Mouse (Mus musculus): ENCODE measurements at regions not wholly inside any gene's neighbourhood (a gene's known extent, or its start where the extent isn't known, plus 50 kb on each side); places are given as distances from the start of the nearest gene placed in this dataset.
A peak's percentile ranks its signal among the peaks of the same experiment; 100 is the strongest.

DNA sequence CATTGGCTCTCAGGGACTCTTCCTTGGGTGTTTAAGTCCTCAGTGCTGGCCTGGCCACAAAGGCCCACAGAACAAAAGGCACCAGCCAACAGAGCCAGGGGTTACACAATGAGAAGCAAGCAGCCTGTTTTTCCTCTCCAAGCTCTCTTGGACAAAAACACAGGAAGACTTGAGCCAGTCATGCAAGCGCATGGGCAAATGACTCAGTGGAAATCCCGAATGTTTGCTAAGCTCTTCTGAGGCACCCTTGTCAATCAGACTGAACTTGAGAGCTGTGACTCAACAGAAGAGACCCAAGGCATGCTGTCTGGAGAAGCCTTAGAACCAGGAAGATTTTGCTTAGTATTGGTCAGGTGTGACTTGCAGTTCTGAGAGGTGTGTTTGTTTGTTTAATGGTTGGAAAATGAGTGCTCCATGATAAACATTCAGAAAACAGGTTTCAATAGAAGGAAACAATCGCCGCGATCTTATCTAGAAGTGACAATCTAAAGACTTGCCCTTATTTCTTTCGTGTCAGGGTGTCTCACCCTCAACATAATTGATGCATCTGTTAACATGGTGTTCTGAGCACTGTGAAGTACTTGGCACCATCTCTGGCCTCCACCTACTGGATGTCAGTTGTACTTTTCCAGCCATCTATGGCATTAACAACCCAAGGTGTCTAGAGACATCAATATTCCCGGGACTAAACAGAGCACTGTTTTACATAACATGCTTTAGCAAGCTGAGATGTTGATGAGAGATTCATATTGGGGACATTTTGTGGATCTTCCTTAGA is 124.0 kb upstream of the Tmc1 start:
- peak; percentile 87 for DNase-seq (ENCODE audit: low read depth)

DNA sequence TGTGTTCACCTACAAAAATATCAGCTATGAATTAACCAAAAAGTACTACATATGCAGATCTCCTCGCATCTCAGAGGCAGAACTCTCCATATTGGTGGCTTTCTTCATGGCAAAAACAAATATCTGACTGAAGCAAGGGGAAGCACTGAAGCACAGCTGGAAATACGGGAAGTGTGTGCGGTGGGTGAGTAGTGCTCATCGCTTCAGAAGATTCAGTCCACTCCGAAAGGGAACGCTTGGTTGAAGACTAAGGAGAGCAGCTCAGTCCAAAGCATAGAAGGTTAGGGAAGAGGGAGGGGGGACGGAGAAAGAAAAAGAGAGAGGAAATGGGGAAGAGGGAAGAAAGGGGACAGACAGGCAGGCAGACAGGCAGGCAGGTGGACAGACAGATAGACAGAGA is 114.4 kb upstream of the Tmc1 start:
- DNase-seq (ENCODE audit: low read depth), result no peak

DNA sequence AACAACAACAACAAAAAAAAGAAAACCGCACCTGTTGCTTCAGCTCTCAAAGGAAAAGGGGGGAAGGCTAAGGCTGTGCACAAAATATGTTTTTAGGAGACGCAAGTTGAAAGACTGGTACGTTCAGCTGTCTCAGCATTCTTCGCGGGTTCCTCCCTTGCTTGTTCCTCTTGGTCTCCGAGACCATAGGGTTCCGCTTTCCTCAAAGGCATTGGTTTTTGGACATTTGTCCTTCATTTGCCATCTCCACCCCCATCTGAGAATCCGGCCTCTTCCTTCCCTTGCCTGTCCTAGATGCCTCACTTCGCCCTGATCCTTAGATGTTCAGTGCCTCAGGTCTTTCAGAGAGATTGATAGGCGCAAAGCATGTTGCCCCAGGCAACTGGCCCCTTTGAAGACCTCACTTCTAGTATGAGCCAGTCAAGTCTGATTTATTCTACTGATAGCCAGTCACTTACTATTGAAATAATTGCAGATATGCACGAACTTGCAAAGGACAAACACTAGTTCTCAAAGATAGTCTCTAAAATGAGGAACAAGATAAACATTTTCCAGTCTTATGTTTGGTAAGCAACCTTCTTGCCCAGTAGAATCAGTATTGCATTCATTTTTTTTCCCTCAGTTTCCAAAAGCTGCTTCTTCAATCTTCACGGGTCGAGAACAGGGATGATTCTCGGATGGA is 112.6 kb upstream of the Tmc1 start:
- DNase-seq (ENCODE audit: low read depth), result no peak

DNA sequence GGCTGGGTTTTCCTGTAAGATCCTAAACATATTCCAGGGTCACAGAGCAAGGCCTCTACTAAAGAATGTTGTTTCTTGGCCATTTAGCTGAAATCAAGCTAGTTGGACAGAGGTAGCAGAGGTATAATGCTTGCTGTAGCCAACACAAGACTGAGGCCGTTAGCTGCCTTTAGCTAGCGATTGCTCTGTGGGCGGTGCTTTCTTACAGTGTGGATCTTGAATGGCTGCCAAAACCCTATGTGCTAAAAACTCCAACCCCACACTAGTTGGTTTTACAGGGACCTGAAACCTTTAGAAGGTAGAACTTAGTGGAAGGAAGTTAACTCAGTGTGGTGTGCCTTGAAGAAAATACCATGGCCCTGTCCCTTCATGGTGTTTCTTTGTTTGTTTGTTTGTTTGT is 110.9 kb upstream of the Tmc1 start:
- peak; percentile 34 for DNase-seq (ENCODE audit: low read depth)

DNA sequence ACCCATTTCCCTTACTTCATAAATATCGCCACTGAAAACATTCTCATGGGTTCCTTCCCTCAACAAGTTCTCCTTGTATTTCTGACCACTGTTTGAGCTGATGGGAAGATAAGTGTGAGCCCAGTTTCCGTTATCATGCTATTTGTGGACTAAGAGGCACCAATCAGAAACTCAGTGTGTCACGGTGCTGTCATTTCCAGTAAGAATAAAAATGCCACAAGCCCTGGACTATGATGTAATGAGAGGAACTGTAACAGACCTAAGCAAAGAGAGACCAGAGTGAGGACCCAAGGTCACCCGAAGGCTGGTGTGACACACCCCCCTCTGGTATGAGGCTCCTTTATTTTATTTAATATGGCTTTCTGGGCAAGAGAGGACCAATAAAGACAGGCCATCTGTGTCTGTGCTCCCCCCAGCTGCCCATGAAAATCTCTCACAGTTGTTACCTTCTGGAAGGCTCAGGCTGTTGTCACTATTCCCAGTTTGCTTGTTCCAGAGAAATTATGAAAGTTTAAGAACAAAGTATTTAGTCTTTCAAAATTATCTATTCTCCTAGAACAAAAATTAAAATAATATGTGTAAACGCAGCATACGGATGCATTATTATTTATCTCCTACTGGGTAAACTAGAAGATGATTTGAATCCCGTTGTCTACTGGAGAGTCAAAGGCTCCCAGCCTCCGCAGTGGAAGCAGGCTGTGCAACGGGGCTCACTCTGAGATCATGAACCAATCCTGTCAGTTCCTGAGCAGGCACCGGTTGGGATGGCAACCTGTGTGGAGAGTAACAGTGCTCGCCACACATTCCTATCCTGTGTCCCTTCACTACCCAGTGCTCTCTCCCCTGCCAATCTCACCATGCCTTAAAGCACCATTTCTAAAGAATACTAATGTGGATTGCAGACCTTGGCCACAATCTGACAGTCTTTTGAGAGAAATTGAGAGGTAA is 99.9 kb upstream of the Tmc1 start:
- no peak for DNase-seq (ENCODE audit: low read depth)

DNA sequence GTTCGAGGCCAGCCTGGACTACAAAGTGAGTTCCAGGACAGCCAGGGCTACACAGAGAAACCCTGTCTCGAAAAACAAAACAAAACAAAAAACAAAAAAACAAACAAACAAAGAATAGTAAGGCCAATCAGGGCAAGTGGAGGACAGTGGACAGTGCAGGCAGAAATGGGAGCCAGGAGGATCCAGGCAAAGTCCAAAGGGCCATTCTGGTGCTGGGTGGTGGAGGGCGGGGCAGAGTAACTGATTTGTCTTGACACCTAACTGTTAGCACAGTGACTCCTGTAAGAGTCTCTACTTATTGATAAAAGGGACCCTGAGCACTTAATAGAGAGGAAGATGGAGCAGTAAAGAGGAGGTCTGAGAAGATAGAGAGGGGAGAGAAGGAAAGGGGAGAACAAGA is 98.8 kb upstream of the Tmc1 start:
- no peak for DNase-seq (ENCODE audit: low read depth)

DNA sequence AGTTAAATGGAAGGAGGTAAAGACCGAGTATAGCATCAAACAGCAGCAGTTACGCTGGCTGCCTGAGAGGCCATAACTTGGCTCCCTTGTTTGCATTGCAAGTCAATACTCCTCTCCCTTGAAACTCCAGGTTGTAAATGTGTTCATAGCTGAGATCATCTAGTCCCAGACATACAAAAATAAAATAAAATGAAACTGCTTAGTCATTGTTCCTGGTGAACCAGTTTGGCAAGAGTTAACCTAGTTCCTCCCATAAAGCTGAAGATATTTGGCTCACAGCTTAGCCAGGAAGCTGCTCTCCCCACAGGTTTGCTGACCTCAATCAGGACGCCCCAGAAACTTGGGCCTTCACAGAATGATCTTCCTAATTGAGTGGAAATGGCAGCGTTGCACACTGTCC is 97.9 kb upstream of the Tmc1 start:
- peak; percentile 26 for DNase-seq (ENCODE audit: low read depth)

DNA sequence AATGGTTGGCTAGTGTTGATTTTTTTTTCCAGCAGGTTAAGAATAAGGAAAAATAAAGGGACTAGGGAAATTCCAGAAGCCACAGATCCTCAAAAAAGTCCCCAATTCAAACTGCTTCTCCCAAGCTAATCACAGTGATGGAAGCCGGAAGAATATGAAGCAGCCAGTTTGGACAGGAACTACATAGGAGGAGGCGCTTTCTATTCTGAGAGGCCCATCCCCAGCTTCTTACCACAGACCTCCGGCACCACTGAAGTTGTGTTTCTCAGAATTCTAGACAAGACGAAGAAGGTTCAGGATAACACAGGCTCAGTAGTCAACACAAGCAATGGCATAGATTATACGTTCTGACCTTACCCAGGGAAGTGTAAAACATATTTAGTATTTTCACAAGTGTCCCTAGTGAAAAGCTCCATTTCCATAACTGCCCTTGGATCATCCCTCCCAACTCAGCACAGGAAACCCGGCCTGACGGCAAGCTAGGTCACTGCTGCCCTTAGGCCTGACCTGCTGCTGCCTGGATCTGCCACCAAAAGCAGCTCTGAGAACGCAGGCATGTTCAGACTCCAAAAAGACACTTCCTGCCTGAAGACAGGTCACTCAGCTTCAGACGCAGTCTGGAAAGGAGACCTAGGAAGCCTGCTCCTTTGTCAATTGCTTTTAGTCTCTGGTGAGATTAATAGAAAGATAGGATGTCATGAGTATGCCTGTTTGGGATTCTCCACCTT is 97.2 kb upstream of the Tmc1 start:
- no peak for DNase-seq (ENCODE audit: low read depth)

DNA sequence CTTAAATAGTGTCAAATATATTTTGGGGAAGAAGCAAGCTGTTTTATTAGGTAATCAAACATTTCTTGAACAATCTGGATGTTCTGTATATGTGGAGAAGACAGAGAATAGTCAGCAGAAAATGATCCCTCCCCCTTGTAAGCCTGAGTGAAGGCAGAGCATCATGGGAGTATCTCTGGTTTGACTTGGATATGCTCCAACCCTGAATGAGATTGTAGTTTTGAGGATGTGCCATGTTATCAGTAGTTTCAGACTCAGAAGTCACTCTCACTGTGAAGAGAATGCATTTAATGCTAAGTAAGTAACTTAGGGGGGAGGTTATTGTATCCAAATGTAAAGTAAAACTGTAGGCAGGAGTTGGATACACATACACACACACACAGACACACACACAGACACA is 95.3 kb upstream of the Tmc1 start:
- no peak for DNase-seq (ENCODE audit: low read depth)

DNA sequence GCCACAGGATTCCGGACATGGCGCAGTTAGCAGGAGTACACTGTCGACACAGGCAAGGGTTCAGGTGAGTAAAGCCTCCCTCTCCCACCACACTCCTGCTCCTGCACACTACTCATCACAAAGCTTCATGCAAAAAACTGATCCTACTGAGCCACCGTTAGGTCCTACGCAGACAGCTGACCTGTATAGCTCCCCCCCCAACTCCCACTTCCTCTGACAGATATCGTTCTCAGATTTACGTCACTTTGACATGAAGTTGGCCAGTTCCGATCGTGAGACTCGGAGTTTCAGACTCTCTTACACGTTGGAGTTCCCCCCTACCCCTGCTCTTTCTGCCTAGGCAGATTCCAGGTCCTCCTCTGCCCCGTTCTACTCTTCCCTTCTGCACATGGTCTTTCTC is 91.6 kb upstream of the Tmc1 start:
- DNase-seq (ENCODE audit: low read depth), result no peak

DNA sequence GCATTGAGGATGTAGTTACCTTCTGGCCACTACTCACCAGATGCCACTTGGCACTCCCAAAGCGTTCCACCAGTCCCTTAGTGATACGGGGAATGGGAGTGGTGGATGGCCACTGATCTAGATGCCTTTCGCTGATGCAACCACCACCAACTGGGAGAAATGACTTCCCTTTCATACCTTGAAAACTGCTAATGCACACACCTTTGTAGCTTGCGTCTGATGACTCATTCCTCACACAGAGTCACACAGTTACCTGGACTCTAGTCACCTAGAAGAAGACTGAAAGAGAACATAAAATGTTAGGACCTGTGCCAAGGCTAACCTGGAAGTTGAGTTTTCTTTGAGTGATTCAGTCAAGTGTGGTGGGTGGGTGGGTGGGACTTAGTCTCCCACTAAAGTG is 90.0 kb upstream of the Tmc1 start:
- no peak for DNase-seq (ENCODE audit: low read depth)

DNA sequence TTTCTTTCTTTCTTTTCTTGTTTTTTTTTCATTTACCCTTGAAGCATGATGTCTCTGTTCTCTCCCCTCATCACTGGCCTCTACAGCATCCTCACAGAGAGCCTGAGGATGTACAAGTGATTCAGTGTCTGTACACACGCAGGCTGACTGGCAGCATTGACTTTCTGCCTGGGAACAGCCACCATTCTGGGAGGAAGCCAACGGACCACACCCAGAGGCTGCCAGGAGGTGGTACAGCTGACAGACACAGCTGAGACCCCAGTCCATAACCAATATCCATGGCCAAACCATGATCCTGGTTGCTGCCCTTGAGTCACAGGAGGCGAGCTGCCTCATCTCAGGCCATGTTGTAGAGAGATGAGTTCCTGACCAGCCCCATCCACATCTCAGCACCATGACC is 88.5 kb upstream of the Tmc1 start:
- DNase-seq (ENCODE audit: low read depth), result no peak

DNA sequence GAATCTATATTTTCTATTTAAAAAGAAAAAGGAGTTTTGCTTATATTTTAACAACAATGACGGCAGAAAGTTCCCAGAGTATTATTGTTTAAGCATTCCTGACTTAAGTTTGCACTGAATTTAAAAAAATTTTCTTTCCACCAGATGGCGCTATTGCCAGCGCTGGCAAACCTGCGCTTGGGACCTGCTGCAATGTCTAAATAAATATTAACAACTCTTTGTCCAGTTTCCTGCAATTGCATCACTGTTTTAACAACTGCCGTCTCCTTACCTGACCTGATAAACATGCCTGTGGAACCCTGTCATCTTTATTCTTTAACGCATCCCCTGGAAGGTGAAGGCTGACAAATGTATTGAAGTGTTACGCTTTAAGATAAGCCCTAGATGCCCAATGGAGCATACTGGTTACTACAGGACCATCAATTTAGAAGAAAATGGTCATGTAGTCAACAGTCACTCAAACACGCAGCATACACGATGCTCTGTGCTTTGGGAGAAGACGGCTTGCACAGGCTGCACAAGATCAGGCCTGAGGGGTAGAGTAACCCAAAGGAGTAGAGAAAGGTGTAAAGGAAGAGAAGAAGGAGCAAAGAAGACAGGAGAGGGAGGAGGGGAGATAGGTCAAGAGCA is 83.6 kb upstream of the Tmc1 start:
- peak; percentile 93 for DNase-seq (ENCODE audit: low read depth)

DNA sequence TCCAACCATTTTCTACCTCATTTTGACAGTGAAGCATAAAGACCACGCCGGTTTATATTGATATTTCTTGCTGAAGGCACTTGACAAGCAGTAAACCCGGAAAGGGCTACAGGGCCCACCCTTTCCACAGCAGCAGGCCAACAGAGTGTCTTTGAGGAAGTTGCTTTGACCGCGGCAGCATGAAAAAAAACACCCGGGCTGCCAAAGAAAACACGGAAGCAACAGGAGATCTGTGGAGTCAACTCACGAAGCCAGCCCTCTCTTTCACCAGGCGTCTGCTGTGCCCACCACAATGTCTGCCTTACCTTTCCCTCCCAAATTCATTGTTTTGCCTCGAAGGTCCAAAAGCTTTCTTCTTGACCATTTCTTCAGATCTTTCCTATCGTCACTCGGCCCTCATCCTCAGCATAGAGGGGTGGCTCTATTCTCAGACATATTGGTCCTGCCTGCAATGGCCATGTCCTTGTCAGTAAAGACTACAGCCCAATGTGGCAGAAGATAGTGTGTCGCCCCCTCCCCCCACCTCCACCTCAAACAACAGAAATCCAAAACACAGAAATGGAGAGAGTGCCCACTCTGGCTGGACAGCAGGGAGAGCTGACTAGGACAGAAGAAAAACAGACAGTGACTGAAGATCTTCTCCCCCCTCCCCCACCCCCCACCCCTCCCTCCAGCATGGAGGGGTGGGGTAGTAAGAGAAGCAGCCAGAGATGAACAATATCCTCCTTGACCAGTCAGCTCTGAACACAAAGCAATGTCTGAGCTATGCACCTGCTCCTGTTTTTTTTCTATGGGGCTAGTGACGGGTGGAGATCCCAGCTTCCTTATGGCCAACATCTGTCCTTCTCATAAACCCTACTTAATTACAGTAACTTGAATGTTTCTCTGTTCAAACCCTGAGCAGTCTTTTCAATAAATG is 82.8 kb upstream of the Tmc1 start:
- DNase-seq (ENCODE audit: low read depth), result no peak

DNA sequence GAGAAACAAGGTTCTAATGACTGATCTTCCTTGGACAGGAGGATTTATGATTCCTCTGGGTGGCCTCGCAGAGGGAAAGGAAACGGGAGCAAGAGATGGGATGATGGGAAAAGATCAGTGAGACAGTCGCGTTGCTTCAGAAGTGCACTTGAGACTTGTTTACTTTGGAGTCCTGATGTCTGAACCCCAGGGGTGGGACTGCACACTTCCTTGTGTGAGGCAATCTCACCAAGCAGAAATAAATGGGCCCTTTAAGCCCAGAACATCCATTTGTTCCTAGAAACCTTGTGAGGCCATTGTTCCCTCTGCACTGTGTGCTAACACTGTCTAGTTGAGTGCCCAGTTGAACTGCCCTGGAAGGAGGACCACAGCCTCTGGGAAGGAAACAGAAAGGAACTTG is 81.5 kb upstream of the Tmc1 start:
- DNase-seq (ENCODE audit: low read depth), result no peak

DNA sequence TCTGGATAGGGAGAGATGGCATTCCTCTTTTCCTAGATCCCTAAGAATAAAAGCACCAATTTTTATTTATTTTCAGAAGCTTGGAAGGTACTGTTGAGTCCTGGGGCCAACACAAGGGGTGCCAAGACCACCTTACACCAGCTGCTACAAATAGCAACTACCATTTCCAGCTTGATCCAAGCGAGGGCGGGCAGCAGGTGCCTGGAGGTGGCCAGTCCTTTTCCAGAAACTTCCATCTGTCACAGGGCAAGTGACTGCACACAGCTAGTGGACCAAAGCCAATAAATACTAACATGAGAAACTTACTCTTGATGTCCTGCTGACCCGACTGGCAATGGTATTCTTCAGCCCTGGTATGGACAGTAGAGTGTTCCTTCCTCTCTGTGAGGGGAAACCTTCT is 80.0 kb upstream of the Tmc1 start:
- no peak for DNase-seq (ENCODE audit: low read depth)

DNA sequence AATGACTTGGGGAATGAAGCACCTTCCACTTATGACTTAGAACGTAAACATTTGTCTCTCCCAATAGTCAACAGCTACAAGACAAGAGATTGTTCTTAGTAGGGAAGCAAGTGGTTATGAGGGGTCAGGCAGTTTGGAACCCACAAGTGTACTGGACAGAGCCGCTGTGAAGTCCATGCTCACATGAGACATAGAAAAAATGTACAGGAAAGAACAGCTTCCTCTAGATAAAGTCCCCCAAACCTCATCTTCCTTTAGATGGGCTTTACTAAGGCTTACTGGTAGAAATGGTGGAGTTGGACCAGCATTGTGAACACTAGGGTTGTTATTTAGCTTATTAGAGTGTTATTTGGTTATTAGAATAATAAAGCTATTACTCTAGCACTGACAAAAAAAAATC is 78.6 kb upstream of the Tmc1 start:
- no peak for DNase-seq (ENCODE audit: low read depth)

DNA sequence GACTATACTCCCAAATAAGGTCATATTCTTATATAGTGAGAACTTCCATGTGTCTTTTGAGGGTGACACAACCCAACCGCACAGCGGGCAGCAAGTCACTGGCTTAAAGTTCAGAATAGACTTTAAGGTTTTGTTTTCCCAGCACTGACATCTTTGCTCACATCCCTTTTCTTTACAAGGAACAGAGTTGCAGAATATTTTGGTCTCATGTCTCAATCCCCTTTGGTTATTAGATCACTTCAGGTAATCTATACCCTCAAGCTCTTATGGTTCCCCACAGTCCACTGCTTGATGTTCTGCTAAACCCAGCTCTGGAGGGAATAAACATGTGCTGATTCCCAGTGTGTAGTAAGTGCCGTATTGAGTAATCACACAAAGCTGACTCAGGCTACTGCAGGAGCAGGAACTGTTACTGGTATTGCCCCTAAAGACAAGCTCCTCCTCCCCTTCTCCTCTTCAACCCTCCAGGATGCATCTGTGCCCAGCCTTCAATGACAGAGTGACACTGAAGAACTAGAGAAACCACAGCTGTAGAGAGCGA is 77.8 kb upstream of the Tmc1 start:
- peak; percentile 46 for DNase-seq (ENCODE audit: low read depth)

DNA sequence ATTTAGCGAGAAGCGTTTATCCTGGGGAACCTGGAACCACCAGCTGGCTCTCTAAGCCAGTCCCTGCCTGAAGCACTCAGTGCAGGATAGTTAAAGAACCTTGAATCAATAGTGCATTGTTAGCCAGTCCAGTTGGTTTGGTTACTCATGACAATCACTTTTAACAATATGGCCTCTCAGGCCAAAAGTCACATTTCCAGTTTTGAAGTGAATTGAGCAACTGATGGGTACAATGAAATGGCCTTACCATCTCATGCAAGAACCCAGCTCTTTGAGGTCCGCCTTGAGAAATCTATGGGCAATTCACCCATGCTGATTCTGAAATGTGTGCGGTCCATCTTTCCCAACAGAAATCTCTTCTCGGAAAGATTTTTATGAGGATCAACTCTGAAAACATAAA is 77.0 kb upstream of the Tmc1 start:
- no peak for DNase-seq (ENCODE audit: low read depth)

DNA sequence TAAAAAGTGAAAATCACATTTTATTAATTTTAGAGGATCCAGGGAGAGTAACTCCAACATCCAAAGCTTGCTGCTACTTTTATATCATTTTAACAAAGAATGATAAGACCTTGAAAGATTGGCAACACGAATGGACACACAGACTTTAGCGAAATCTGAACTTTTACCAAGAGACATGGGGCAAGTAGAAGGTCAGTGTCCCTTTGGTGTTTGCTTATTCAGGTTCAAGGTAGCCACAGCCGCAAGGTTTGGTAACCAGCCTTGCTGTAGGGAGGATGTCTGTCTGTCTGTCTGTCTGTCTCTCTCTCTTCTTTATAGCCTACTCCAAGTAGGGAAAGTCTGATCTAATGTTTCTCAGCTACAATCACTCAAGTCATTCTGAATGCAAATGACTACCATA is 75.0 kb upstream of the Tmc1 start:
- DNase-seq (ENCODE audit: low read depth), result no peak

Data from NIH3T3 (cell line).